Mouse (Mus musculus) myocyte (in vitro differentiated cells): ENCODE data around the gene Olfr1156.

Experiments used
- CEBPB ChIP-seq: IDR thresholded peaks from 2 replicates; pipeline ENCODE4 v1.6.1; 2011; ENCODE audit warnings: mild to moderate bottlenecking, moderate library complexity; ENCODE audit not compliant: poor library complexity, insufficient read depth, severe bottlenecking
- E2F4 ChIP-seq: IDR thresholded peaks from one replicate; pipeline ENCODE4 v1.6.1; 2011; ENCODE audit warnings: mild to moderate bottlenecking, control low read depth, moderate library complexity; ENCODE audit not compliant: insufficient read depth
- MAX ChIP-seq: IDR thresholded peaks from one replicate; pipeline ENCODE4 v1.6.1; 2011; ENCODE audit warnings: low read depth, mild to moderate bottlenecking, control low read depth
- POLR2A ChIP-seq: IDR thresholded peaks from one replicate; pipeline ENCODE4 v1.6.1; 2011; ENCODE audit warnings: low read depth, mild to moderate bottlenecking, control low read depth, moderate library complexity; ENCODE audit not compliant: insufficient read length
- POLR2AphosphoS2 ChIP-seq: IDR thresholded peaks from one replicate; pipeline ENCODE4 v1.6.1; 2011; ENCODE audit warnings: low read depth, control low read depth; ENCODE audit not compliant: insufficient read length
- TCF3 ChIP-seq: IDR thresholded peaks from one replicate; pipeline ENCODE4 v1.6.1; 2011; ENCODE audit warnings: low read depth, control low read depth; ENCODE audit not compliant: insufficient read length
- USF1 ChIP-seq: IDR thresholded peaks from one replicate; pipeline ENCODE4 v1.6.1; 2011; ENCODE audit warnings: low read depth, mild to moderate bottlenecking, control low read depth, moderate library complexity

GRCm38 (mm10) chr2:87945037-87945436 lies 7.9 kb downstream of the Olfr1156 start, which contains the start of gene Olfr1155:
- TF ChIP-seq MAX (no peak), USF1 (no peak), E2F4 (no peak), POLR2AphosphoS2 (no peak), POLR2A (no peak), TCF3 (no peak), CEBPB (no peak)
